Mouse (Mus musculus) heart, embryonic 11.5 days (tissue): ENCODE results near the gene Atp11c. TPM values are rescaled to one million over a fixed set of nuclear protein-coding genes. Genes with fewer than 3 reads are reported as not detected.

Experiments
- ATAC-seq: fragments of 200-750 bp; cut with Nextera tagmentation; replicated peaks from 2 replicates; pipeline ENCODE4 v1.8.0; 2017; ENCODE audit warnings: moderate library complexity; ENCODE audit not compliant: insufficient number of reproducible peaks, low FRiP score, low TSS enrichment
- H3K27ac ChIP-seq: fragments of 300-500 bp; sonication (generic); 2 replicates; pipeline ENCODE4 v1.5.1; 2014; ENCODE audit warnings: mild to moderate bottlenecking, low read depth, low read length
- H3K27me3 ChIP-seq: fragments of 300-500 bp; sonication (generic); 2 replicates; pipeline ENCODE4 v1.6.1; 2014; ENCODE audit warnings: mild to moderate bottlenecking, low read length, mixed read lengths; ENCODE audit not compliant: control insufficient read depth, insufficient read depth
- H3K36me3 ChIP-seq: fragments of 300-500 bp; sonication (generic); 2 replicates; pipeline ENCODE4 v1.6.1; 2014; ENCODE audit warnings: mild to moderate bottlenecking, low read length, moderate library complexity, mixed read lengths; ENCODE audit not compliant: control insufficient read depth, insufficient read depth
- H3K4me1 ChIP-seq: fragments of 300-500 bp; sonication (generic); 2 replicates; pipeline ENCODE4 v1.6.1; 2014; ENCODE audit warnings: low read length; ENCODE audit not compliant: control insufficient read depth, insufficient read depth
- H3K4me2 ChIP-seq: fragments of 300-500 bp; sonication (generic); 2 replicates; pipeline ENCODE4 v1.6.1; 2014; ENCODE audit warnings: mild to moderate bottlenecking, moderate library complexity
- H3K4me3 ChIP-seq: fragments of 300-500 bp; sonication (generic); 2 replicates; pipeline ENCODE4 v1.5.1; 2014; ENCODE audit warnings: low read depth, low read length
- H3K9ac ChIP-seq: fragments of 300-500 bp; sonication (generic); 2 replicates; pipeline ENCODE4 v1.6.1; 2014; ENCODE audit warnings: mild to moderate bottlenecking, low read depth, low read length, moderate library complexity
- H3K9me3 ChIP-seq: fragments of 300-500 bp; sonication (generic); replicated peaks from 2 replicates; pipeline ENCODE4 v1.6.1; 2016; ENCODE audit warnings: low read length; ENCODE audit not compliant: control insufficient read depth
- WGBS: fragments of 180-500 bp; shearing (Covaris S2); extraction: QIAGEN DNeasy Blood & Tissue Kit; methylation state at CpG from one replicate; pipeline ENCODE4 v1.1.7; 2014; ENCODE audit not compliant: insufficient replicate concordance; 5-methylcytosine and 5-hydroxymethylcytosine counted together
- polyA plus RNA-seq: library from polyadenylated mRNA; unstranded; fragments of >200 nt; fragmentation: Nextera tagmentation; extraction: Ambion mirVana; gene quantifications from 2 replicates; pipeline ENCODE4 v1.2.1, GENCODE M21; 2014

Gene Atp11c
- polyA plus RNA-seq, 1 experiment from 2014 or later: 6.2 TPM

- ATAC-seq: no peak
- Histone ChIP-seq H3K4me1 (no peaks in the 10 kb centered on the region), H3K36me3 (no peaks in the 10 kb centered on the region), H3K9me3 (no peaks in the 10 kb centered on the region), H3K4me3 (no peak overlapping the region), H3K27me3 (peaks cover 12% of the 10 kb centered on the region), H3K9ac (no peak overlapping the region), H3K27ac (no peak overlapping the region), H3K4me2 (no peak overlapping the region)
- 51% methylated on average over 4 of the region's 4 CpGs for WGBS
Measured at GRCm38 (mm10) chrX:60544098-60544497, 48.4 kb downstream of the Atp11c start.

DNA sequence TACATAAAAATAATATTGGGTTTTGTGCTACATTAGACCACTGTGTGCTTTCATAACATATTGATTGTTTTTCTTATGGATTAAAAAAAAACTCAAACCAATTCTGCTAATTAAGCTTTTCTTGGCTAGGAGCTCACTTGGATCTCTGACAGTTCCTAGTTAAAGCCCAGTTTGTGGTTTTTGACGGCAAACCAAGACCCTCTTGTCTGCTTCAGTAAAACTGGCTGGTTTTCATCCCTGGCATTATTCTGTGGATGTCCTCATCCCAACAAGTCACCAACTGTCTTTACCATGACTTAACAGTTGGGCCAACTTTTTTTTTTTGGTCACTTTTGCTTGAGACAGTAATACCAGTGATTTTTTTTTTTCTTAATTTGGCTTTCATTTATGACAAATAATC is 49.6 kb downstream of the Atp11c start:
- no peak for ATAC-seq
- H3K36me3 ChIP-seq: no peaks in the 10 kb centered on the region
- no peak overlapping the region for H3K27ac ChIP-seq
- no peaks in the 10 kb centered on the region for H3K4me1 ChIP-seq
- H3K9me3 ChIP-seq: no peaks in the 10 kb centered on the region
- H3K4me2 ChIP-seq: no peak overlapping the region
- peaks cover 4% of the 10 kb centered on the region for H3K27me3 ChIP-seq
- 72% methylated on average over 1 of the region's 1 CpGs for WGBS
- H3K4me3 ChIP-seq: no peak overlapping the region
- H3K9ac ChIP-seq: no peak overlapping the region

DNA sequence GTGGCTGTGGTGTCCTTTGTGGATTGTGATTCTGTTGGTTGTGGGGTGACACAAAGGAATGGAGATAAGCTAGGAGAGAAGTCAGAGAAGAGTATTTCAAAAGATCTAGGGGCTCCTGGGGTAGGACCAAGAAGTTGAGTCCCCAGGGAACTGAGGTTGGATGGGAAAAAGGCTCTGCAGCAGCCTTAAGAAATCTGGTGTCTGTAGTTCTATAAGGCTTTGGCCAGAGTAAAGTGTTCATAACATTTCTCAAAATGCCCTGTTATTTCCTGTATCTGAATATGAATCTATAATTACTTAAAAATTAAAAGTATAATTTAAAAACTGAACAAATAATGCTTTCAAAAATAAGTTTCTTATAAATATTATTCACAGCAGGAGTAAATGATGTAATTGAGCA is 53.3 kb downstream of the Atp11c start, which contains the start of gene Gm7073:
Gene Gm7073, minus strand, starts transcription at position 101 of the 400 bp plus-strand sequence.
- H3K36me3 ChIP-seq: no peaks in the 10 kb centered on the region
- H3K27me3 ChIP-seq: 0 out of 2 replicates have a peak, but pooled peaks cover 2% of the 10 kb centered on the region
- no peak within 1 kb of the TSS for H3K27ac ChIP-seq
- H3K9me3 ChIP-seq: no peaks in the 10 kb centered on the region
- no peak for ATAC-seq
- H3K9ac ChIP-seq: no peak within 1 kb of the TSS
- H3K4me2 ChIP-seq: no peak within 1 kb of the TSS
- H3K4me1 ChIP-seq: no peaks in the 10 kb centered on the region
- H3K4me3 ChIP-seq: no peak within 1 kb of the TSS

GRCm38 (mm10) chrX:60503995-60504394 is 88.5 kb downstream of the Atp11c start:
- no peak overlapping the region for H3K27ac ChIP-seq
- H3K27me3 ChIP-seq: no peaks in the 10 kb centered on the region
- ATAC-seq: no peak

DNA sequence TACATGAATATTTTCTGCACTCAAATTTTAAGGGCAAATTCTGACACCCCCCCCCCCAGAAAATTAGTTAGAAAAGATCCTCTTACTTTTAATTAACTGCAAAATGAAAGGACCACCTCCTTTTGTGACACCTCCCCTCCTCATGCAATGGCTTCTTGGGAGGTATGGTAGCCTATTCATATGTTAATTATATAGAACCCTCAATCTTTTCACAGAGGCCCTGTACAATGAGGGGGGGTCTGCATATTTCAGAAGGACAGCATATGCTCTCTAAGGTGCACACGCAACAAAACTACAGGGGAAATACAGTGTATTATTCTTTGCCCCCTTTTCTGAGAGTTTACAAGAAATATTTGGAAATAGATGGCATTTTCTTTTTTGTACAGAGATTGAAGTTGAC is 94.7 kb downstream of the Atp11c start:
- Histone ChIP-seq H3K4me1 (no peaks in the 10 kb centered on the region), H3K27me3 (no peaks in the 10 kb centered on the region), H3K9me3 (no peaks in the 10 kb centered on the region), H3K9ac (no peak overlapping the region), H3K4me2 (no peak overlapping the region), H3K4me3 (no peak overlapping the region), H3K36me3 (no peaks in the 10 kb centered on the region), H3K27ac (no peak overlapping the region)
- no peak for ATAC-seq
- 85% methylated on average over 1 of the region's 1 CpGs for whole genome bisulfite sequencing

More at GRCm38 (mm10) chrX:60503995-60504394, 88.5 kb downstream of the Atp11c start:
- no peak overlapping the region for H3K4me3 ChIP-seq
- no peaks in the 10 kb centered on the region for H3K4me1 ChIP-seq
- no peak overlapping the region for H3K4me2 ChIP-seq
- no peaks in the 10 kb centered on the region for H3K36me3 ChIP-seq
- no peaks in the 10 kb centered on the region for H3K9me3 ChIP-seq
- no peak overlapping the region for H3K9ac ChIP-seq

DNA sequence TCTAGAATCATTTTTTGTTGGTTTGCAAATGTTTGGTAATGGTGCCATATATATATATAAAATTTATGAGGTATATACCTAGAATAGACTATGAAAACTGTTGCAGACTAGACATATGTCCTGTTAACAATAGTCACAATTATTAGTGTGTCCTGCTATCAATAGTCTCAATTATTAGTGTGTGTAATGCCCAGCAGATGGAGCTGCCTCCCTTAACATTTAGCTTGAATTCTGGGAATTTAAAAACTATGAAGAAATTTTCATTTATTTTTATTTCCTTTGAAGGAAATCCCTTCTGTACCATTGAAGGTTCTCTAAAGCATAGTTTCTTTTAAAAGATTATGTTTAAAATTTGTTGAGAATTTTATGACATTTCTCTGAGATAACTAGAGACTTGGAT is 97.2 kb downstream of the Atp11c start:
- Histone ChIP-seq H3K4me3 (no peak overlapping the region), H3K9ac (no peak overlapping the region)
- no peak for ATAC-seq

GRCm38 (mm10) chrX:60463786-60464185 is 128.7 kb downstream of the Atp11c start:
- Histone ChIP-seq H3K4me1 (no peaks in the 10 kb centered on the region), H3K27ac (no peak overlapping the region), H3K9ac (no peak overlapping the region), H3K36me3 (no peaks in the 10 kb centered on the region), H3K4me2 (no peak overlapping the region), H3K27me3 (no peaks in the 10 kb centered on the region), H3K9me3 (no peaks in the 10 kb centered on the region), H3K4me3 (no peak overlapping the region)
- ATAC-seq: no peak
- WGBS: 11% methylated on average over 2 of the region's 2 CpGs

More for the DNA sequence above, 97.2 kb downstream of the Atp11c start:
- Histone ChIP-seq H3K4me1 (no peaks in the 10 kb centered on the region), H3K9me3 (no peaks in the 10 kb centered on the region), H3K27ac (no peak overlapping the region), H3K4me2 (no peak overlapping the region), H3K27me3 (no peaks in the 10 kb centered on the region), H3K36me3 (no peaks in the 10 kb centered on the region)

DNA sequence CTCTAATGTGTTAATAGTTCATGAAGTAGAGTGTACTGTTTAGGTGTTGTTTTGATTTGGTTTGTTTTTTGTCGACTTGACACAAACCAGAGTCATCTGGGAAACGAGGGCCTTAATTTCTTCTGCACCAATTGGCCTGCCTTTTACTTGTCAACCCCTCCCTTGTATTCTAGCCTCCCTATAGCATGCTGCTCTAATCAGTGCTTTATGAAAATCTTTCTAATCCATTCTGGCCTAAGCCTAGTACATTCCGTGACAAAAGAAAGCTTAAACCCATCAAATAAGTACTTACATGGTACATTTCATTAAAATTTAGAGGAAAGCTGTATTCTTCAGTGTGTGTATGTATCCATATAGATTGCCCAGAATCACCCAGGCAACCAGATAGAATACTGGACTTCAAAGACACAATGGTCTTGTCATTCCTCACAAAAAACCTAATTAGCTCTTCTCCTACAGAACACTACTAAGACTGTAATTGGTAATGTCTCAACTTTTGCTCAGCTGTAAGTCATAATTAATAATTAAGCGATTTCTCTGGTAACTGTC is 177.9 kb downstream of the Atp11c start:
- Histone ChIP-seq H3K4me3 (no peak overlapping the region), H3K9me3 (no peaks in the 10 kb centered on the region), H3K4me2 (no peak overlapping the region), H3K36me3 (no peaks in the 10 kb centered on the region), H3K27me3 (no peaks in the 10 kb centered on the region), H3K9ac (no peak overlapping the region), H3K27ac (no peak overlapping the region), H3K4me1 (no peaks in the 10 kb centered on the region)
- no peak for ATAC-seq
- 54% methylated on average over 4 of the region's 4 CpGs for WGBS

DNA sequence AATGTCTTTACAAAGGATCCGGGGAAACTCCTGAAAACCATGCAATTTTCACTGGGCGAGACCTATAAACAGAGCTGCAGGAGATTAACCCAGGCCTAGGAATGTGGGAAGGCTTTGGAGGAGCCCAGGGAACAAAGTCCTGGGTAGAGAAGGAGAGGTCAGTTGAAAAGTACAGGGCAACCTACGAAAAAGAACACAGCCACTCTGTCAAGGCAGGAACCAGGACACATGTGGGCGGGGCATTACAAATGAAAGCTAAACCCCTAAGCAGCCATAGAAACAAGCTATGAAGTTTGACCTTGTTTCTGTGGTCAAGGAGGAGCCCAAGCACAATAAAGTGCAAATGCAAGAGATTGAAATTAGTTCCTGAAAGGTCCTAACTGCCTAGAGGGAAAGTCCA is 186.8 kb downstream of the Atp11c start:
- ATAC-seq: no peak
- H3K9me3 ChIP-seq: no peaks in the 10 kb centered on the region
- H3K9ac ChIP-seq: no peak overlapping the region
- H3K27ac ChIP-seq: no peak overlapping the region
- WGBS: 62% methylated on average over 4 of the region's 4 CpGs
- H3K4me2 ChIP-seq: no peak overlapping the region
- H3K4me3 ChIP-seq: no peak overlapping the region
- no peaks in the 10 kb centered on the region for H3K36me3 ChIP-seq
- no peaks in the 10 kb centered on the region for H3K4me1 ChIP-seq
- peaks cover 4% of the 10 kb centered on the region; the same call in 1 of the 2 replicates for H3K27me3 ChIP-seq
